Mouse (Mus musculus) midbrain, embryonic 11.5 days (tissue): ENCODE measurements around the gene Ank3. TPM values are rescaled to one million over a fixed set of nuclear protein-coding genes. Genes with fewer than 3 reads are reported as not detected.

Source experiments
- ATAC-seq: fragments of 200-750 bp; cut with Nextera tagmentation; 2 replicates; pipeline ENCODE4 v1.8.0; 2017; ENCODE audit warnings: moderate TSS enrichment, moderate library complexity; ENCODE audit not compliant: low FRiP score
- DNase-seq: peaks from one replicate; pipeline ENCODE4 v3.0.0; 2015; ENCODE audit warnings: low spot score; ENCODE audit errors: missing footprints
- H3K27ac ChIP-seq: fragments of 300-500 bp; sonication (generic); 2 replicates; pipeline ENCODE4 v1.5.1; 2014; ENCODE audit warnings: low read depth, low read length
- H3K27me3 ChIP-seq: fragments of 300-500 bp; sonication (generic); 2 replicates; pipeline ENCODE4 v1.6.1; 2014; ENCODE audit warnings: mild to moderate bottlenecking, low read length, moderate library complexity, mixed read lengths; ENCODE audit not compliant: control insufficient read depth, insufficient read depth
- H3K36me3 ChIP-seq: fragments of 300-500 bp; sonication (generic); 2 replicates; pipeline ENCODE4 v1.6.1; 2014; ENCODE audit warnings: mild to moderate bottlenecking, low read length, moderate library complexity, mixed read lengths; ENCODE audit not compliant: control insufficient read depth, insufficient read depth
- H3K4me1 ChIP-seq: fragments of 300-500 bp; sonication (generic); 2 replicates; pipeline ENCODE4 v1.6.1; 2014; ENCODE audit warnings: low read length; ENCODE audit not compliant: control insufficient read depth, insufficient read depth
- H3K4me2 ChIP-seq: fragments of 300-500 bp; sonication (generic); 2 replicates; pipeline ENCODE4 v1.6.1; 2014; ENCODE audit warnings: mild to moderate bottlenecking, moderate library complexity
- H3K4me3 ChIP-seq: fragments of 300-500 bp; sonication (generic); 2 replicates; pipeline ENCODE4 v1.5.1; 2014; ENCODE audit warnings: low read depth, low read length
- H3K9ac ChIP-seq: fragments of 300-500 bp; sonication (generic); 2 replicates; pipeline ENCODE4 v1.6.1; 2014; ENCODE audit warnings: low read length
- H3K9me3 ChIP-seq: fragments of 300-500 bp; sonication (generic); 2 replicates; pipeline ENCODE4 v1.6.1; 2016; ENCODE audit warnings: low read length; ENCODE audit not compliant: control insufficient read depth
- whole genome bisulfite sequencing: fragments of 180-500 bp; shearing (Covaris S2); extraction: QIAGEN DNeasy Blood & Tissue Kit; methylation state at CpG from one replicate; pipeline ENCODE4 v1.1.7; 2014; 5-methylcytosine and 5-hydroxymethylcytosine counted together
- polyA plus RNA-seq: library from polyadenylated mRNA; unstranded; fragments of >200 nt; fragmentation: Nextera tagmentation; extraction: Ambion mirVana; gene quantifications from 2 replicates; pipeline ENCODE4 v1.2.1, GENCODE M21; 2014

The Ank3 gene
- polyA plus RNA-seq, 1 experiment from 2014 or later: 58.8 TPM

DNA sequence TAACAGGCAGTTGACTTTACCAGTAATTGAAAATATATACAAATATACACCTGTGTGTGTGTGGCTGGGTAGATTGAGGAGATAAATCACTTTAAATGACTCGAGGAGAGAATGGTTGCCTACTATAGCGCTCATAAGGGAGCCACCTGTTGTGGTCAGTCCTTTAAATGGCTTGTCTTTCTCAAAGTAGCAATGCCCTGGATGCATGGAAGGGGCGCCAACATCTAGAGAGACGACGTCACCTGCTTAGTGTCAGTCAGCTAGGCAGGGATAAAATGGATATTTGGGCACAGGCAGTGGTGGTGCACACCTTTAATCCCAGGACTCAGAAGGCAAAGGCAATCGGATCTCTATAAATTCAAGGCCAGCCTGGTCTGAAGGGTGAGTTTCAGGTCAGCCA lies 29.3 kb upstream of the Ank3 start:
- no peaks in the 10 kb centered on the region for H3K36me3 ChIP-seq
- DNase-seq (no peak), ATAC-seq (no peak)
- H3K4me3 ChIP-seq: no peak overlapping the region
- no peak overlapping the region for H3K4me2 ChIP-seq
- H3K9me3 ChIP-seq: no peaks in the 10 kb centered on the region
- no peak overlapping the region for H3K9ac ChIP-seq
- H3K27ac ChIP-seq: no peak overlapping the region
- H3K27me3 ChIP-seq: no peaks in the 10 kb centered on the region
- 83% methylated on average over 6 of the region's 6 CpGs for WGBS
- H3K4me1 ChIP-seq: no peaks in the 10 kb centered on the region

DNA sequence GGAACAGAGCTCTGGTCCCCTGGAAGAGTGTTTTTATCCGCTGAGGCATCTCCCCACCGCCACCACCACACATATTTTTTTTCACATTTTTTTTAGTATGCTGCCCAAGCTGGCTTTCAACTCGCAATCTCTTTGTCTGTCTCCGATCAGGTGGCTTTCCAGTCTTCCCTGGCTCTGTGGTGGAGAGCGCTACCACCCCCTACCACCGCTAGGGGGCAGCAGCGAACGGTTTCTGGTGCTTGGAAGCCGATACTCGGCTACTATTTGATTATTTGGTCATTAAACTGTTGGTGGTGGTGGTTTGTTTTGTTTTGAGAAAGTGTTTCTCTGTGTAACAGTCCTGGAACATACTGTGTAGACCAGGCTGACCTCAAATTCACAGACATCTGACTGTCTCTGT lies 27.1 kb upstream of the Ank3 start:
- Histone ChIP-seq H3K9ac (no peak overlapping the region), H3K4me3 (no peak overlapping the region), H3K9me3 (no peaks in the 10 kb centered on the region), H3K4me2 (no peak overlapping the region), H3K36me3 (no peaks in the 10 kb centered on the region), H3K4me1 (no peaks in the 10 kb centered on the region), H3K27me3 (no peaks in the 10 kb centered on the region), H3K27ac (no peak overlapping the region)
- ATAC-seq: no peak
- DNase-seq: peak; percentile 90
- 15% methylated on average over 10 of the region's 10 CpGs for WGBS

DNA sequence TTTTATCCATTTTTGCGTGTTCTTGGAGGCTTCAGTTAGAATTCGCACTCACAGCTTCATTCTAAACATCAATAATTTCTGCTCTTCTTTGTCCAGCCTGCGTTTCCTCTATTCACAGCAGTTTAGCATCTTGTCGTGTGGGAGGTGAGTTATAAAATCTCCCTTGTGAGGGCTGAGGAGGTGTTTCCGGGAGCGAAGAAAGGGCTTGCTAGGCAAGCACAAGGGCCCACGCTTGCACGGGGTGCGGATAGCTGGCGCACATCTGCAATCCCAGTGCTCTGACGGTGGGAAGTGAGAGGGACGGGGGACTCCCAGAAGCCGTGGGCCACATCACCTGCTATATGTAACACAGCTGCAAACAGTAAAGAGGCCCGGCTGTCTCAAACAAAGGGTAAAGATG lies 26.5 kb upstream of the Ank3 start:
- no peak overlapping the region for H3K4me3 ChIP-seq
- H3K4me2 ChIP-seq: no peak overlapping the region
- H3K4me1 ChIP-seq: no peaks in the 10 kb centered on the region
- H3K27me3 ChIP-seq: no peaks in the 10 kb centered on the region
- no peaks in the 10 kb centered on the region for H3K9me3 ChIP-seq
- DNase-seq (no peak), ATAC-seq (no peak)
- H3K27ac ChIP-seq: no peak overlapping the region
- no peak overlapping the region for H3K9ac ChIP-seq
- 91% methylated on average over 14 of the region's 14 CpGs for WGBS
- no peaks in the 10 kb centered on the region for H3K36me3 ChIP-seq

DNA sequence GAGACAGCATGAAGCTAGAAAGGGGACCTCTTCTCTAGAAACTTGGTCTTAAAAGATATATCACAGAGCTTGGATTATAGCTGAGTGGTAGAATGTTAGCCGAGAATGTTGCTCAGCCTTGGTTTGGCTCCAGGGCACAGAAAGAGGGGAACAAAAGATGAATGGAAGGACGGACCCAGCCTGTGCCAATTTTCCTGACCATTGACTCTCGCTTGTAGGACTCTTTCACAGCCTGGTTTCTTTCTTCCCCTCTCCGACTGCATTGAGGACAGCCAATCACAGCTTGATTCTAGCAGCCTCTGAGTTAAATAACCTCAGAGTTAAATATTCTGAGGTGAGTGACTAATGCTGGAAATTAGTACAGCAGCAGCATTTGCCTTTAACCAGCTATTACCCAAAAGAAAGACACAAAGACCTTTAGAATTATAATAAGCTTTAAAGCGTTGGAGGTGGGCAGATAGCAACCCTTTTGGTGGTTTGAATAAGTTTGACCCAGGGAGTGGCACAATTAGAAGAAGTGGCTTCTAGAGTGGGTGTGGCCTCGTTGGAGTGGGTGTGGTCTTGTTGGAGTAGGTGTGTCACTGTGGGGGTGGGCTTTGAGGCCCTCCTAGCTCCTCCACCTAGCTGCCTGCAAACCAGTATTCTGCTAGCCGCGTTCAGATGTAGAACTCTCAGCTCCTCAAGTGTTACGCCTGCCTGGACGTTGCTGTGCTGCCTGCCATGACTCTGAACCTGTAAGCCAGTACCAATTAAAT lies 24.6 kb upstream of the Ank3 start:
- DNase-seq (no peak), ATAC-seq (no peak)
- Histone ChIP-seq H3K4me3 (no peak overlapping the region), H3K27me3 (no peaks in the 10 kb centered on the region), H3K4me2 (no peak overlapping the region), H3K36me3 (no peaks in the 10 kb centered on the region), H3K9ac (no peak overlapping the region), H3K9me3 (no peaks in the 10 kb centered on the region), H3K27ac (no peak overlapping the region), H3K4me1 (no peaks in the 10 kb centered on the region)
- 72% methylated on average over 10 of the region's 10 CpGs for WGBS

DNA sequence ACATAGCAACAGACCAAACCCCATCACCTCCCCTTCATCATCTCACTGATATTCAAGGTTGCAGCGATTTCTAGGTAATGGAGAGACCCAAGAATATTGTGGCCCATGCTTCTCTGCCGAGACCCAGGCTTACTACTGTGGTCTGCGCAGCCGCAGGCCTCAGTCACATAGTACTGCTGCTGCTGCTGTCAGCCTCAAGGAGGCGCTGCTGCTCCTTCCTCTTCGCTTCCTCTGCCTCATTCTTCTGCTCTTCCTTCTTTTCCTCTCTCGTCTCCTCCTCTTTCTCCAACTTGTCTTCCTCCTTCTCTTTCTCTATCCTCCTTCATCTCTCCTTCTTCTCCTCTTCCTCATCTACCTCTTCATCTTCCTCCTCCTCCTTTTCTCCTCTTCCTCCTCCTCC lies 23.4 kb upstream of the Ank3 start:
- ATAC-seq (no peak), DNase-seq (no peak)
- no peak overlapping the region for H3K27ac ChIP-seq
- no peak overlapping the region for H3K4me3 ChIP-seq
- WGBS: 58% methylated on average over 7 of the region's 7 CpGs
- no peaks in the 10 kb centered on the region for H3K27me3 ChIP-seq
- H3K4me2 ChIP-seq: no peak overlapping the region
- H3K4me1 ChIP-seq: no peaks in the 10 kb centered on the region
- no peak overlapping the region for H3K9ac ChIP-seq
- H3K36me3 ChIP-seq: no peaks in the 10 kb centered on the region
- H3K9me3 ChIP-seq: no peaks in the 10 kb centered on the region

DNA sequence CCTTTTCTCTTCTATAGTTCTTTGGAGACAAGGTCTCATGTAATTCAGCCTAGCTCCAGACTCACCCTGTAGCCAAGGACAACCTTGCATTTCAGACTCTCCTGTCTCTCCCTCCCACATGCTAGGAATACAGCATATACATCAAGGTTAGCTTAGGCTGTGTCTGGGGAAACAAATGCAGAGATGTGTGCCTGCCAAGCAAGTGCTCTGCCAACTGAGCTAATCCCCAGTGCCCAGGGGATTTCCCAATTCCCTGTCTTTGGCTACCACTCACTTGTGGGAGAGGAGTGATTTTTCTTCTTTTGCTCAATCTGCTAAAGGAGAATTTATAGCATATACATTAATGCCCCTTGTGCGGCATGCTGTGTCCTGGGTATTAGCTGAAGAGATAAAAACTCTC lies 15.4 kb upstream of the Ank3 start:
- Histone ChIP-seq H3K4me1 (no peaks in the 10 kb centered on the region), H3K27me3 (no peaks in the 10 kb centered on the region), H3K36me3 (no peaks in the 10 kb centered on the region), H3K9me3 (no peaks in the 10 kb centered on the region), H3K4me3 (no peak overlapping the region), H3K4me2 (no peak overlapping the region), H3K9ac (no peak overlapping the region), H3K27ac (no peak overlapping the region)
- ATAC-seq: no peak
- 82% methylated on average over 1 of the region's 1 CpGs for WGBS
- no peak for DNase-seq

DNA sequence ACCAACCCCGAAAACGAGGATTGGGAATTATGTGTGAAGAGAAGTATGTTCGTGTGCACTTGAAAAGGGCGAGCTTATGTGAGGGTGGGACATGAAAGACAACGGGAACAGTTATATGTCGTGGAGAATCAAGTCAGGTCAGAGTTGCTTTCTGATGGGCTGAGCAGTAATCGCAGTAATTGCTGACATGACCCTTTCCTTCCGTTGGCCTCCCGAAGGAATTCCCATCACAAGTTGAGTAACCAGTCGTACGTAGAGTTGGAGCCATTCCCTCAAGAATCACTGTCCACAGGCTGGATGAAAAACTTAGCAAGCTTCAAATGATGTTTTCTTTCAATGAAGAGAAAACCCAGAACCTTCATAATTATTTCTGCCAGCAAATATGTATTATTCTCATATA lies 13.9 kb upstream of the Ank3 start:
- Histone ChIP-seq H3K27me3 (no peaks in the 10 kb centered on the region), H3K4me2 (no peak overlapping the region), H3K36me3 (no peaks in the 10 kb centered on the region), H3K27ac (no peak overlapping the region), H3K9ac (no peak overlapping the region), H3K4me1 (no peaks in the 10 kb centered on the region), H3K4me3 (no peak overlapping the region), H3K9me3 (no peaks in the 10 kb centered on the region)
- no peak for DNase-seq
- 85% methylated on average over 11 of the region's 11 CpGs for WGBS
- ATAC-seq: no peak

DNA sequence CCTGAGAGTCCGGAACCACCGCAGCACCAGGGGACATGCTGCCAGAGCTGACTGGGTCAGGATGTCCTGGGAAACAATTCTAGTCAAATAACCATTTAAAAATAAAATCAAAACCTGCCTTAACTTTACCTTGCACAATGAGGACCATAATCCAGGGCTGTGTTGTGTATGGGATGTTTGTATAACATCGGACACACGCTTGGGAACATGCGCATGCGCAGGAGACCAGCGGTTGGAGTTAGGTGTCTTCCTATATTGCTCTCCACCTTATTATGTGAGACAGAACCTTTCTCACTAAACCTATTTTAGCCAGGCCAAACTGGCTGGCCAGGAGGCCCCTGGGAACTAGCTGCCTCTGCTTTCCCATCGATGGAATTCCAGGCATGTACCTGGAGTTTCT lies 13.4 kb upstream of the Ank3 start:
- no peak for DNase-seq
- ATAC-seq: no peak

DNA sequence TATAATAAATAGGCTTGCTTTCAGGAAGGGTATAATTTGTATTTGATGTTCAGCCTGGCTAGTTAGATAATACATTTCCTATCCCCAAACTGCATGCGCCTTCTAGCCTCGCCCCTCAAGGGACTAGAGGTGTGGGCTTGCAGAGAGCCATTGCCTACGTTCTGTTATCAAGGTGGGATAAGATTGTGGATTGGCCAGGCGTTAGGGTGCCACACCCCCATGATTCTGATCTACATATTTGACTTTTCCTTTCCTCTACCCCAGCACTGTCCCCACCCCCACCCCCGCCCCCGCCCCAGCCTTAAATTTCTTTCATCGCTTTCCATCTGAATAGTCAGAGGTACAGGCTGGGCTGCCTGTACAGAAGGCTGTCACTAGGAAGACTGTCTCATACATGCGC lies 11.8 kb upstream of the Ank3 start:
- 79% methylated on average over 8 of the region's 8 CpGs for WGBS
- Histone ChIP-seq H3K9ac (no peak overlapping the region), H3K4me2 (no peak overlapping the region), H3K9me3 (no peaks in the 10 kb centered on the region), H3K36me3 (no peaks in the 10 kb centered on the region), H3K4me1 (no peaks in the 10 kb centered on the region), H3K27ac (no peak overlapping the region), H3K27me3 (no peaks in the 10 kb centered on the region), H3K4me3 (no peak overlapping the region)
- ATAC-seq (no peak), DNase-seq (no peak)

More for the DNA sequence above, 13.4 kb upstream of the Ank3 start:
- 89% methylated on average over 8 of the region's 8 CpGs for WGBS
- no peaks in the 10 kb centered on the region for H3K27me3 ChIP-seq
- H3K4me1 ChIP-seq: no peaks in the 10 kb centered on the region
- H3K9ac ChIP-seq: no peak overlapping the region
- H3K27ac ChIP-seq: no peak overlapping the region
- no peaks in the 10 kb centered on the region for H3K36me3 ChIP-seq
- no peak overlapping the region for H3K4me2 ChIP-seq
- H3K4me3 ChIP-seq: no peak overlapping the region
- no peaks in the 10 kb centered on the region for H3K9me3 ChIP-seq
